8 mouse cellular contexts compared by ENCODE assay signal in the genomic region with DNA sequence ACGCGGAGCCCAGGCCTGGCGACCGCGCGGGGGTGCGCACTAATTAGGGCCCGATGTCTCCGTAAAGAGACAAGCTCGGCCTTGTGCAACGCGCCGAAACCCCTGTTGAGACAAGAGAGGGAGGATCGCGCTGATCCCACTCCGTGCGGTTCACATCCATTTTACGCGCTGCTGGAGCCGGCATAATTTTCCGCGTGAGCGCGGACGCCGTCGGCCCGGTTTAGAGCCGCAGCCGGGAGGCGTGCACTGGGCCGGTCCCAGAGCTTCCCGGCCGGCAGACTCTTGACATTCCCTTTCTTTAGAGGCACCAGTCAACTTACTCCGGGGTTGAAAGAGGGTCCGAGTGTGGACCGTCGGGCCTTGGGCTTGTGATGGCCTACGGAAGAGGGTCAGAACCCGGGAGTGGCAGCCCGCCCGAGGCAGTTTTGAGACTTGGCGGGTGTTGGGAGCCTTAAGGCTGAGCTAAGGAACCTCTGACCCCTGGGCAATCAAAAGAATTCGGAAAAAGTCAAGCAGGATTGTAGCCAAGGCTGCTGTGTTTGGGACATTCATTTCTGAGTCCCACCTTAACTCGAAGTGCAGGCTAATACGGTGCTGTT. TPM values are rescaled to one million over a fixed set of nuclear protein-coding genes. Genes with fewer than 3 reads are reported as not detected.
DNase-seq lines count a peak whose midpoint lies in the region; ATAC-seq and TF ChIP-seq lines count a peak whose summit lies in the region.

No protein-coding gene starts in this region.

- no peak for DNase-seq in heart, postnatal 4 days
- DNase-seq in ES-E14 (ENCODE audit: low read depth, low spot score): no peak
- no peak for DNase-seq in right cerebral cortex, postnatal 10 days (ENCODE audit: low spot score in 2 of 2)
- DNase-seq in frontal cortex, adult 2 months (ENCODE audit: extremely low spot score in 1 of 2, low spot score in 1 of 2): no peak
- DNase-seq in layer of hippocampus, postnatal 10 days (ENCODE audit: low spot score in 2 of 2): no peak

- no peaks in the 10 kb centered on the region for H3K36me3 ChIP-seq in heart, embryonic 11.5 days (ENCODE audit: control insufficient read depth, insufficient read depth, low read length)
- H3K36me3 ChIP-seq in ES-E14 (ENCODE audit: control insufficient read depth, insufficient read depth, low read length, poor library complexity, severe bottlenecking): peaks cover 5% of the 10 kb centered on the region
- H3K36me3 ChIP-seq in forebrain, embryonic 16.5 days (ENCODE audit: control insufficient read depth, insufficient read depth): no peaks in the 10 kb centered on the region
- no peaks in the 10 kb centered on the region for H3K36me3 ChIP-seq in liver, embryonic 16.5 days (ENCODE audit: control insufficient read depth, insufficient read depth)

- peaks cover 3% of the 10 kb centered on the region; the same call in 1 of the 2 replicates for H3K27me3 ChIP-seq in heart, embryonic 11.5 days (ENCODE audit: control insufficient read depth, insufficient read depth, low read length)
- peaks cover 7% of the 10 kb centered on the region; the same call in 1 of the 2 replicates for H3K27me3 ChIP-seq in forebrain, embryonic 16.5 days (replicated peaks; ENCODE audit: control insufficient read depth, insufficient read depth, low read length)
- no peaks in the 10 kb centered on the region for H3K27me3 ChIP-seq in liver, embryonic 16.5 days (ENCODE audit: control insufficient read depth, insufficient read depth, low read depth, low read length)

- peak overlapping the region; percentile 86 for H3K4me2 ChIP-seq in heart, embryonic 11.5 days
- peak overlapping the region; percentile 78 for H3K4me2 ChIP-seq in forebrain, embryonic 16.5 days (ENCODE audit: low read length)
- H3K4me2 ChIP-seq in liver, embryonic 16.5 days (ENCODE audit: low read depth, low read length): peak overlapping the region; percentile 95

- under 1% methylated on average over 46 of the region's 46 CpGs for WGBS in heart, embryonic 11.5 days (ENCODE audit: insufficient replicate concordance)
- WGBS in forebrain, embryonic 16.5 days: under 1% methylated on average over 46 of the region's 46 CpGs
- WGBS in liver, embryonic 16.5 days (ENCODE audit: insufficient replicate concordance): under 1% methylated on average over 46 of the region's 46 CpGs

- H3K9ac ChIP-seq in heart, embryonic 11.5 days (ENCODE audit: low read depth, low read length): peak overlapping the region; percentile 79
- H3K9ac ChIP-seq in ES-E14 (ENCODE audit: insufficient read depth, low read depth, low read length, poor library complexity, severe bottlenecking): peak overlapping the region; percentile 75
- peak overlapping the region; percentile 64 for H3K9ac ChIP-seq in forebrain, embryonic 16.5 days (replicated peaks; ENCODE audit: low read depth, low read length)
- peak overlapping the region; percentile 80 for H3K9ac ChIP-seq in liver, embryonic 16.5 days (ENCODE audit: low read depth, low read length)

- ATAC-seq in heart, embryonic 11.5 days (replicated peaks; ENCODE audit: insufficient number of reproducible peaks, low FRiP score, low TSS enrichment): peak; percentile 16
- ATAC-seq in forebrain, embryonic 16.5 days: peak; percentile 52
- ATAC-seq in liver, embryonic 16.5 days (ENCODE audit: low read depth): peak; percentile 4

- H3K9me3 ChIP-seq in heart, embryonic 11.5 days (replicated peaks; ENCODE audit: control insufficient read depth, low read length): no peaks in the 10 kb centered on the region
- no peaks in the 10 kb centered on the region for H3K9me3 ChIP-seq in ES-E14 (ENCODE audit: control insufficient read depth, insufficient read depth, low read depth, low read length)
- no peaks in the 10 kb centered on the region for H3K9me3 ChIP-seq in forebrain, embryonic 16.5 days (ENCODE audit: control insufficient read depth, low read length)
- no peaks in the 10 kb centered on the region for H3K9me3 ChIP-seq in liver, embryonic 16.5 days (replicated peaks; ENCODE audit: control insufficient read depth, low read length)

- peak overlapping the region; percentile 63 for H3K4me3 ChIP-seq in heart, embryonic 11.5 days (ENCODE audit: low read depth, low read length)
- H3K4me3 ChIP-seq in ES-E14 (ENCODE audit: insufficient read depth in 1 of 2, low read depth in 1 of 2, low read length in 2 of 2, poor library complexity in 1 of 2, severe bottlenecking in 1 of 2): peak overlapping the region; percentile 83 to 99
- H3K4me3 ChIP-seq in forebrain, embryonic 16.5 days (replicated peaks; ENCODE audit: low read length): peak overlapping the region; percentile 59
- H3K4me3 ChIP-seq in liver, embryonic 16.5 days (ENCODE audit: low read depth, low read length): peak overlapping the region; percentile 83

- in situ Hi-C loops in ES-E14 (cut with MboI; ENCODE audit: low sequenced_read_pairs in 2 of 2, unreplicated experiment in 2 of 2): no loop called here

- H3K4me1 ChIP-seq in heart, embryonic 11.5 days (ENCODE audit: control insufficient read depth, insufficient read depth, low read length): 0 out of 2 replicates have a peak, but pooled peaks cover 3% of the 10 kb centered on the region
- 0 out of 4 replicates have a peak, but pooled peaks cover 0 to 6% of the 10 kb centered on the region in 2 experiments for H3K4me1 ChIP-seq in ES-E14 (ENCODE audit: control insufficient read depth in 2 of 2, insufficient read depth in 2 of 2, low read length in 2 of 2, poor library complexity in 1 of 2)
- H3K4me1 ChIP-seq in forebrain, embryonic 16.5 days (replicated peaks; ENCODE audit: control insufficient read depth, insufficient read depth, low read length): peaks cover 21% of the 10 kb centered on the region
- H3K4me1 ChIP-seq in liver, embryonic 16.5 days (ENCODE audit: control insufficient read depth, low read depth, low read length): peaks cover 20% of the 10 kb centered on the region

- H3K27ac ChIP-seq in heart, embryonic 11.5 days (ENCODE audit: low read depth, low read length): peak overlapping the region; percentile 94
- peak overlapping the region; percentile 65 for H3K27ac ChIP-seq in ES-E14 (ENCODE audit: insufficient read depth, low read depth, low read length, poor library complexity, severe bottlenecking)
- H3K27ac ChIP-seq in forebrain, embryonic 16.5 days (ENCODE audit: low read length): peak overlapping the region; percentile 97
- H3K27ac ChIP-seq in liver, embryonic 16.5 days (ENCODE audit: low read length): peak overlapping the region; percentile 91

TF ChIP-seq in ES-E14, 5 proteins besides CTCF, POLR2A, EP300 and RAD21:
- TF ChIP-seq CHD2 (IDR thresholded peaks at IDR 0.05; ENCODE audit: low read depth, low read length) (no peak), ZNF384 (IDR thresholded peaks at IDR 0.05; ENCODE audit: low read depth, low read length) (no peak), ZC3H11A (IDR thresholded peaks at IDR 0.05; ENCODE audit: borderline replicate concordance, low read depth, low read length) (no peak), HCFC1 (IDR thresholded peaks at IDR 0.05; ENCODE audit: borderline replicate concordance, insufficient read depth, low read length) (no peak), MAFK (IDR thresholded peaks at IDR 0.05; ENCODE audit: insufficient read depth, low read depth, low read length) (no peak)
TF ChIP-seq in ES-E14: peak in this region for 0.

RNA-seq across cellular contexts. Expression of a gene that starts 0.9 kb away (rescaled TPM):
- polyA plus RNA-seq in heart, embryonic 11.5 days (2014; fragmentation: Nextera tagmentation; extraction: Ambion mirVana): 9.4 and 9.7 TPM in 2 replicates
- total RNA-seq in heart, postnatal 4 days (2021): 10 to 100 TPM; 11.9 to 12.3 TPM
- total RNA-seq in ES-E14 (2012; rRNA removed): 45.7 and 52.4 TPM in 2 replicates
- 39.8 and 40.9 TPM in 2 replicates for polyA plus RNA-seq in forebrain, embryonic 16.5 days (2015; fragmentation: Nextera tagmentation; extraction: Ambion mirVana)
- 2.9 and 3.1 TPM in 2 replicates for polyA plus RNA-seq in liver, embryonic 16.5 days (2015; fragmentation: Nextera tagmentation; extraction: Ambion mirVana)
- 20.9 and 24.3 TPM in 2 replicates for polyA plus RNA-seq in frontal cortex, adult 2 months (2012; rRNA removed)
- 10 to 100 TPM; 44.1 to 47.0 TPM for total RNA-seq in layer of hippocampus, postnatal 10 days (2021)
